Mouse (Mus musculus): Measurements from ENCODE around the gene Lcp1.

GRCm38 (mm10) chr14:75222386-75222785 is 91.5 kb downstream of the Lcp1 start:
- no peak for TF ChIP-seq CTCF (conservative IDR thresholded peaks at IDR 0.05; ENCODE audit: low read length)
- no peak for TF ChIP-seq NANOG (IDR thresholded peaks at IDR 0.05; ENCODE audit: borderline replicate concordance, low read length)
- TF ChIP-seq POU5F1 (IDR thresholded peaks at IDR 0.05; ENCODE audit: borderline replicate concordance, low read length): no peak

All from E14TG2a.4 (cell line).